Mouse (Mus musculus) kidney, postnatal 0 days (tissue): ENCODE measurements at regions not wholly inside any gene's neighbourhood (a gene's known extent, or its start where the extent isn't known, plus 50 kb on each side); places are given as distances from the start of the nearest gene placed in this dataset.

ENCODE experiments used
- ATAC-seq: fragments of 200-750 bp; cut with Nextera tagmentation; replicated peaks from 2 replicates; pipeline ENCODE4 v1.8.0; 2017; ENCODE audit warnings: low read depth, moderate number of reproducible peaks, moderate TSS enrichment, moderate library complexity; ENCODE audit not compliant: low FRiP score
- DNase-seq: peaks from one replicate; pipeline ENCODE4 v3.0.0-alpha.2; 2016; ENCODE audit warnings: low spot score
- H3K27ac ChIP-seq: fragments of 300-500 bp; sonication (generic); 2 replicates; pipeline ENCODE4 v1.5.1; 2014; ENCODE audit warnings: mild to moderate bottlenecking
- H3K27me3 ChIP-seq: fragments of 300-500 bp; sonication (generic); 2 replicates; pipeline ENCODE4 v1.6.1; 2014; ENCODE audit warnings: low read length, mixed read lengths; ENCODE audit not compliant: insufficient read depth
- H3K36me3 ChIP-seq: fragments of 300-500 bp; sonication (generic); 2 replicates; pipeline ENCODE4 v1.6.1; 2014; ENCODE audit warnings: low read length, mixed read lengths; ENCODE audit not compliant: insufficient read depth
- H3K4me1 ChIP-seq: fragments of 300-500 bp; sonication (generic); replicated peaks from 2 replicates; pipeline ENCODE4 v1.6.1; 2014; ENCODE audit warnings: antibody characterized with exemption, low read length, mixed read lengths; ENCODE audit not compliant: insufficient read depth
- H3K4me2 ChIP-seq: fragments of 300-500 bp; sonication (generic); 2 replicates; pipeline ENCODE4 v1.6.1; 2014; ENCODE audit warnings: mild to moderate bottlenecking, low read length, moderate library complexity, mixed read lengths
- H3K4me3 ChIP-seq: fragments of 300-500 bp; sonication (generic); replicated peaks from 2 replicates; pipeline ENCODE4 v1.5.1; 2014; ENCODE audit warnings: low read depth, low read length
- H3K9ac ChIP-seq: fragments of 300-500 bp; sonication (generic); 2 replicates; pipeline ENCODE4 v1.6.1; 2014; ENCODE audit warnings: low read depth, low read length
- H3K9me3 ChIP-seq: fragments of 300-500 bp; sonication (generic); replicated peaks from 2 replicates; pipeline ENCODE4 v1.6.1; 2016; ENCODE audit warnings: low read length, inconsistent platforms, mixed read lengths
- CTCF ChIP-seq: IDR thresholded peaks from 2 replicates; pipeline ENCODE4 v1.5.1; 2016; ENCODE audit warnings: antibody characterized with exemption, low read depth, mild to moderate bottlenecking, moderate library complexity
- WGBS: fragments of 180-500 bp; shearing (Covaris S2); extraction: QIAGEN DNeasy Blood & Tissue Kit; methylation state at CpG from one replicate; pipeline ENCODE4 v1.1.7; 2014; 5-methylcytosine and 5-hydroxymethylcytosine counted together

- Histone ChIP-seq H3K9me3 (no peaks in the 10 kb centered on the region), H3K27me3 (no peaks in the 10 kb centered on the region), H3K4me1 (no peaks in the 10 kb centered on the region), H3K4me3 (no peak overlapping the region), H3K9ac (no peak overlapping the region), H3K36me3 (no peaks in the 10 kb centered on the region), H3K27ac (no peak overlapping the region), H3K4me2 (no peak overlapping the region)
- no peak for DNase-seq
- TF ChIP-seq CTCF: no peak
- 81% methylated on average over 4 of the region's 4 CpGs for WGBS
- no peak for ATAC-seq
Measured at GRCm38 (mm10) chr3:52557296-52557695, 289.2 kb downstream of the Foxo1 start.

GRCm38 (mm10) chr3:52555038-52555437, 286.9 kb downstream of the Foxo1 start:
- no peak for TF ChIP-seq CTCF
- DNase-seq: no peak

GRCm38 (mm10) chr3:52554490-52554889, 286.4 kb downstream of the Foxo1 start:
- 93% methylated on average over 1 of the region's 1 CpGs for WGBS
- ATAC-seq (no peak), DNase-seq (no peak)
- H3K36me3 ChIP-seq: no peaks in the 10 kb centered on the region
- TF ChIP-seq CTCF: no peak
- no peaks in the 10 kb centered on the region for H3K9me3 ChIP-seq
- H3K4me2 ChIP-seq: no peak overlapping the region
- no peak overlapping the region for H3K4me3 ChIP-seq
- H3K9ac ChIP-seq: no peak overlapping the region
- H3K27ac ChIP-seq: no peak overlapping the region
- H3K27me3 ChIP-seq: no peaks in the 10 kb centered on the region
- H3K4me1 ChIP-seq: no peaks in the 10 kb centered on the region

More at GRCm38 (mm10) chr3:52555038-52555437, 286.9 kb downstream of the Foxo1 start:
- Histone ChIP-seq H3K27ac (no peak overlapping the region), H3K27me3 (no peaks in the 10 kb centered on the region), H3K4me3 (no peak overlapping the region), H3K4me1 (no peaks in the 10 kb centered on the region), H3K9ac (no peak overlapping the region), H3K9me3 (no peaks in the 10 kb centered on the region), H3K36me3 (no peaks in the 10 kb centered on the region), H3K4me2 (no peak overlapping the region)
- ATAC-seq: no peak
- WGBS: 68% methylated on average over 6 of the region's 6 CpGs

GRCm38 (mm10) chr3:52548201-52548893, 280.2 kb downstream of the Foxo1 start:
- H3K4me1 ChIP-seq: no peaks in the 10 kb centered on the region
- H3K27me3 ChIP-seq: no peaks in the 10 kb centered on the region
- H3K4me3 ChIP-seq: no peak overlapping the region
- 86% methylated on average over 6 of the region's 6 CpGs for WGBS
- H3K9me3 ChIP-seq: no peaks in the 10 kb centered on the region
- H3K36me3 ChIP-seq: no peaks in the 10 kb centered on the region
- H3K27ac ChIP-seq: no peak overlapping the region
- H3K9ac ChIP-seq: no peak overlapping the region
- H3K4me2 ChIP-seq: no peak overlapping the region
- DNase-seq (no peak), ATAC-seq (no peak)
- no peak for TF ChIP-seq CTCF

GRCm38 (mm10) chr3:52546035-52546434, 277.9 kb downstream of the Foxo1 start:
- H3K36me3 ChIP-seq: no peaks in the 10 kb centered on the region
- H3K4me1 ChIP-seq: no peaks in the 10 kb centered on the region
- H3K27me3 ChIP-seq: no peaks in the 10 kb centered on the region
- no peak for DNase-seq
- no peak for ATAC-seq
- H3K9ac ChIP-seq: no peak overlapping the region
- TF ChIP-seq CTCF: no peak
- 90% methylated on average over 5 of the region's 5 CpGs for WGBS
- no peaks in the 10 kb centered on the region for H3K9me3 ChIP-seq
- no peak overlapping the region for H3K4me2 ChIP-seq
- H3K4me3 ChIP-seq: no peak overlapping the region
- no peak overlapping the region for H3K27ac ChIP-seq

- Histone ChIP-seq H3K4me1 (0 out of 2 replicates have a peak, but pooled peaks cover 6% of the 10 kb centered on the region), H3K27me3 (no peaks in the 10 kb centered on the region), H3K4me3 (no peak overlapping the region), H3K36me3 (no peaks in the 10 kb centered on the region), H3K9ac (no peak overlapping the region), H3K27ac (no peak overlapping the region), H3K4me2 (no peak overlapping the region), H3K9me3 (no peaks in the 10 kb centered on the region)
- TF ChIP-seq CTCF: no peak
- ATAC-seq (no peak), DNase-seq (no peak)
- 57% methylated on average over 6 of the region's 6 CpGs for WGBS
Measured at GRCm38 (mm10) chr3:52543006-52543405, 274.9 kb downstream of the Foxo1 start.
